ENCODE assay signal across 12 mouse cellular contexts in the genomic region with DNA sequence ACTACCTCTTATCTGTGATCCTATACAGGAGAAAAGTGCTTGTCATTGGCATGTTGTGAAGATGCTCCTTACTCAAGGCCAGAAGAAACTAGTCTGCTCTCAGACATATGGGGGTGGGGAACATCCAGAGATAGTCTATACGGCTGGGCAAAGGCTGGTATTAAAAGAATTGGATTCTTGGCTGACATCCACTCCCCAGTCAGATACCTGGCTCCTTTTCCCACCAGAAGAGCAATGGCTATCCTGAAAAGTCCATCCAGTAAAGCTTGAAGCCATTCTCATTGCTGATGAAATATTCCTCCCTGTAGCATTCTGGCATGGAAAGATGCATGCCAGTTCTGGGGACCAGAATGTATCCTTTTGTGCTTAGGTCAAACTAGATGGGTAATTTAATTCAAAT.
"Had no signal": no experiment of that assay in that cellular context is flagged by ENCODE, and none has a peak within 500 bp of the region (broad histone marks: within the 10 kb centered on the region; RNA-seq: fewer than 3 reads in every experiment).

No protein-coding gene starts in this region.

- DNase-seq: retina, postnatal 1 day; right cerebral cortex, adult 18-20 months; right cerebral cortex, postnatal 14 days; right cerebral cortex, postnatal 25 days; right cerebral cortex, postnatal 4 days; spleen, adult 18-20 months; thymus, adult 18-20 months; thymus, adult 2 months; thymus, postnatal 14 days; thymus, postnatal 25 days; thymus, postnatal 36 days; thymus, postnatal 4 days had no signal
